Comparison of ENCODE assay signal across 9 mouse cellular contexts in genomic region chr1:133268503-133268902, GRCm38 (mm10). TPM values are rescaled to one million over a fixed set of nuclear protein-coding genes. Genes with fewer than 3 reads are reported as not detected.
A peak's percentile ranks its signal among the peaks of the same experiment; 100 is the strongest.
DNase-seq lines count a peak whose midpoint lies in the region; ATAC-seq lines count a peak whose summit lies in the region.
"Had no signal": no experiment of that assay in that cellular context is flagged by ENCODE, and none has a peak within 500 bp of the region (broad histone marks: within the 10 kb centered on the region; RNA-seq: fewer than 3 reads in every experiment).

No protein-coding gene starts in this region.

- no peak overlapping the region for H3K27ac ChIP-seq in lung, embryonic 16.5 days (ENCODE audit: low read length)
- H3K27ac ChIP-seq in hindbrain, embryonic 15.5 days (replicated peaks) = peak overlapping the region; percentile 61

- H3K36me3 ChIP-seq in lung, embryonic 16.5 days (ENCODE audit: control insufficient read depth, insufficient read depth, low read length) = 0 out of 2 replicates have a peak, but pooled peaks cover 2% of the 10 kb centered on the region
- H3K36me3 ChIP-seq in hindbrain, embryonic 15.5 days = peaks cover 15% of the 10 kb centered on the region

- no peak overlapping the region for H3K9ac ChIP-seq in lung, embryonic 16.5 days (ENCODE audit: low read length)
- no peak overlapping the region for H3K9ac ChIP-seq in hindbrain, embryonic 15.5 days

- peaks cover 5% of the 10 kb centered on the region for H3K4me1 ChIP-seq in lung, embryonic 16.5 days (replicated peaks; ENCODE audit: control insufficient read depth, insufficient read depth, low read length)
- peaks cover 36% of the 10 kb centered on the region for H3K4me1 ChIP-seq in hindbrain, embryonic 15.5 days (replicated peaks)

- H3K4me2 ChIP-seq in lung, embryonic 16.5 days (ENCODE audit: low read depth, low read length) = no peak overlapping the region
- H3K4me2 ChIP-seq in hindbrain, embryonic 15.5 days = no peak overlapping the region

- no peaks in the 10 kb centered on the region for H3K9me3 ChIP-seq in lung, embryonic 16.5 days (ENCODE audit: control insufficient read depth, low read length)
- H3K9me3 ChIP-seq in hindbrain, embryonic 15.5 days = no peaks in the 10 kb centered on the region

- no peak overlapping the region for H3K4me3 ChIP-seq in lung, embryonic 16.5 days (ENCODE audit: low read length)
- no peak overlapping the region for H3K4me3 ChIP-seq in hindbrain, embryonic 15.5 days

- DNase-seq in embryo, embryonic 10 days (ENCODE audit: low spot score) = peak; percentile 51
- no peak for DNase-seq in embryo, embryonic 10.5 days (ENCODE audit: low spot score)
- no peak for DNase-seq in lung, postnatal 36 days
- DNase-seq in retina, embryonic 14.5 days (ENCODE audit: low spot score) = peak; percentile 54
- DNase-seq in cerebellum, adult 8-10 months = no peak
- no peak for DNase-seq in urinary bladder, postnatal 10 days (ENCODE audit: low spot score)

- H3K27me3 ChIP-seq in lung, embryonic 16.5 days (ENCODE audit: control insufficient read depth, insufficient read depth, low read depth, low read length) = no peaks in the 10 kb centered on the region
- no peaks in the 10 kb centered on the region for H3K27me3 ChIP-seq in hindbrain, embryonic 15.5 days

- 0 out of 2 replicates have a peak, but pooled peaks have one; percentile 29 for ATAC-seq in lung, embryonic 16.5 days (ENCODE audit: low read depth)
- no peak for ATAC-seq in hindbrain, embryonic 15.5 days (ENCODE audit: low FRiP score, low read depth)

- 81% methylated on average over 3 of the region's 3 CpGs for WGBS in lung, embryonic 16.5 days
- WGBS in hindbrain, embryonic 15.5 days = 77% methylated on average over 3 of the region's 3 CpGs

RNA-seq across cellular contexts. Expression of gene Golt1a, which starts 41.1 kb away (rescaled TPM):
- polyA plus RNA-seq in lung, embryonic 16.5 days (2015; fragmentation: Nextera tagmentation; extraction: Ambion mirVana) = 0.11 and 0.21 TPM in 2 replicates
- polyA plus RNA-seq in hindbrain, embryonic 15.5 days (2015; fragmentation: Nextera tagmentation; extraction: Ambion mirVana) = 0.13 TPM in 1 of 2 replicates, not detected in the other

RNA-seq across cellular contexts. Expression of gene Kiss1, which starts 53.2 kb away (rescaled TPM):
- polyA plus RNA-seq in lung, embryonic 16.5 days (2015; fragmentation: Nextera tagmentation; extraction: Ambion mirVana) = 8.0 and 9.9 TPM in 2 replicates
- 0.34 TPM in 1 of 2 replicates, not detected in the other for polyA plus RNA-seq in hindbrain, embryonic 15.5 days (2015; fragmentation: Nextera tagmentation; extraction: Ambion mirVana)
- polyA plus RNA-seq: small intestine, adult 2 months had no signal

Comparison
In these comparisons a context has a peak if more than half of its experiments do, and no peak if none do; other contexts are left out.
1. DNase-seq: peak in embryo, embryonic 10 days (single experiment) and retina, embryonic 14.5 days (single experiment); none in embryo, embryonic 10.5 days (single experiment), lung, postnatal 36 days (single experiment), cerebellum, adult 8-10 months (single experiment) and urinary bladder, postnatal 10 days (single experiment).